Mouse (Mus musculus) erythroid progenitor cell, adult 5-6 weeks (primary cell): ENCODE measurements around the gene Agbl1. TPM values are rescaled to one million over a fixed set of nuclear protein-coding genes. Genes with fewer than 3 reads are reported as not detected.
"Not testable (repeated sequence)": the region's sequence is repeated elsewhere in the genome, so short reads cannot be mapped to it uniquely, and the experiment has no call there.

Experiments used
- ATAC-seq: replicated peaks from 2 replicates; pipeline ENCODE4 v1.8.0; 2016; ENCODE audit warnings: moderate number of reproducible peaks, mild to moderate bottlenecking, moderate TSS enrichment, inconsistent platforms; ENCODE audit not compliant: poor library complexity, low FRiP score, severe bottlenecking
- total RNA-seq, 2 experiments: library from RNA; stranded (forward) in 1 of 2; stranded (reverse) in 1 of 2; fragments of 150-400 nt in 1 of 2; fragments of 186-747, 209-891 nt in 1 of 2; gene quantifications; 2 replicates each; pipeline versions ENCODE4 v1.2.3 to v1.2.4; 2015 to 2017; ENCODE audit warnings: low replicate concordance in 2 of 2

Agbl1 gene
- total RNA-seq, 2 experiments from 2014 or later, result 0.42 to 1.1 TPM

DNA sequence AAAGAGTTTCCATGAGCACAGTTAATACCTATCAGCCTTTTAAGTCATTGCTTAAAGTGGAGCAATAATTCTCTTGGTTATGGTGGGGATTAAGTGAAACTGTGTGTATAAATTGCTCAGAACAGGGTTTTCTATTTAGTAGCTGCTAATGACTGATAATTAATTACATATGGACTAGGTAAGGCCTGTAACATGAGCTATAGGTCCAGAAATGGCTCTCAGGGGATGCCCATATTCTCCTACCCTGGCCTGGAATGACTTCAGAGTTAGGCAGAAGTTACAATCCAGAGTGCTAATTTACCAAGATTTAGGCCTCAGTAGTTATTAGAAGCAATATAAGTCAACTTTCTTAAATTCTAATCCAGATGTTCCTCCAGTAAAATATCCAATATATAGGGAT, 317.6 kb downstream of the Agbl1 start:
- ATAC-seq, result no peak

DNA sequence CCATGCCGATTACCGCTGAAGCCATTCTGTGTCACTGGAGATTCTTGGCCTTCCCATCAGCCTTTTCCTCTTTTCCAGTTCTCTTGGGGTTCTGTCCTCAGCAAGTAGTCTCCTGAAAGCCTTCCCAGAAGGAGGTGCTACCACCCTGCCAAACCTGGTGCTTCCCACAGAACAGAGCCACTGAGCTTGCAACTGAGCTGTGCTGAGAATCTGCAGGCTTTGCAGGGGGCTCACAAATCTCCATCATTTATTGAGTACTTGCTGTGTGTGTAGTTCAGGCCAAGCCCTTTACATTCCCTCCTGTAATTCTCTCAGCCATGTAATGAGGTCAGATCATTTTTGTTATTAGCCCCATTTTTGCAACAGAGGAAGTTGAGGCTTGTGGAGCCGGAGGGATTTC, 322.2 kb downstream of the Agbl1 start:
- ATAC-seq, result no peak

DNA sequence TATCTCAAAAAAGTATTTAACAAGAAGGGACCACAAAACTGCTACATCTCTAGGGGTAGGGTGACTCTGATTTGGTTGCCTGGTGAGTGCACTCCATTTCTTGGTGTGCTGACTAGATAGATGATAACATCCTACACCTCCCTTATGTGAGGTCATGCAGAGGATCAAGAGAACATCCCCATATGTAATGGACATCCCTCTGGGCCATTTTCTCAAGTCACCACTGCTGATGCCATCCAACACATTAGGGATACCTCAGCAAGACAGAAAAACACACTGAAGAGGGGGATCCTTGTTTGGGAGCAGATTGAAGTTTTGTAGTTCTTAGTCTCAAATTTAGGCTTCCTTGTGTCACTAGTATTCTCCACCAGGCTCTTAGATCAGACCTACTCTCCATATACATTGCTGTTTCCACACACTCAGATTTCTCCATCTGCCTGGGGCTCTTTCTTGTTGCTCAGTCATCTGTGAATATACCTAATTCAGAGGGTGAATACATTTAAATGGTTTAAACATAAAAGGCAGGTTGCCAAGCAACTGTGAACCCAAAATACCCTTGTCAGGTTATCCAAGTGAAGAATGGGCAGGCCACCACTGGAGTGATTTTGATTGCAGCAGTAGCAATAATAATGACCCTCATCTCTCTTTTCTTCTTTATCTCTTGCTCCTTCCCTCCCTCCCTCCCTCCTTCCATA, 331.0 kb downstream of the Agbl1 start:
- no peak for ATAC-seq

DNA sequence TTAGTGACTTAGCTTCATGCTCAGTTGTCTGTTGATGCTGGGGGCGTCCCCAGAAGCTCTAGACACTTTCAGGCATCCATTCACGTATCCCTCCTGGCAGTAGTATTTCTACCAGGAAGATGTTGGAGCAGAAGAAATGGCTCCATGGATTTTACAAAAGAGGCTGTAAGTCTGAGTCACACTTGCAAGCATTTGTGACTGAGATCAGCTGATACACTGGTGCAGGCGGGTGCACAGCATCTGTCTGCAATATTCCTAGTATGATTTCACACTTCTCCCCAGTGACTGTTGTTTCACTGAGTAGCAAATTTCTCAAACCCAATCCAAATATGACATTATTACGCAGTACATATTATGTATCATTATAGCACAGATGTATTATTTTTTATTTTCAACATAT, 332.8 kb downstream of the Agbl1 start:
- no peak for ATAC-seq

GRCm38 (mm10) chr7:76594566-76595079, 364.9 kb downstream of the Agbl1 start:
- no peak for ATAC-seq

DNA sequence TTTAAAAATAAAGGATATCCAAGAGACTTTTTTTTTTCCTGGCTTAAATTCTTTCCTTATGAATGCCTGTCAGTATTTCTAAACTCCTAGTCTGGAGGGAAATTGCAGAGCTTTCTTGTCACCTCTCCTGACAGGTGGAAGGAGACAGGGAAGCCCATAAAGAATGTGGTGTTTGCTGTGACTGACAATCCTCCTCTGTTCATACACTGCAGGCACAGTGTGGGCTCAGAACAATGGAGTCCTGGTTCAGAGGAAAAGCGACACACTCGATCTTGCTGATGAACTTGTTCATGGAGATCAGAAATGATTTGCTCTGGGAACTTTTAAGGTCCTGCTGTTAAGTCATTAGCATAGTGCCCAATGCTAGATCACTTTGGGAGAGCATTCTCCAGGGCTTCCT, 368.1 kb downstream of the Agbl1 start:
- ATAC-seq, result no peak

DNA sequence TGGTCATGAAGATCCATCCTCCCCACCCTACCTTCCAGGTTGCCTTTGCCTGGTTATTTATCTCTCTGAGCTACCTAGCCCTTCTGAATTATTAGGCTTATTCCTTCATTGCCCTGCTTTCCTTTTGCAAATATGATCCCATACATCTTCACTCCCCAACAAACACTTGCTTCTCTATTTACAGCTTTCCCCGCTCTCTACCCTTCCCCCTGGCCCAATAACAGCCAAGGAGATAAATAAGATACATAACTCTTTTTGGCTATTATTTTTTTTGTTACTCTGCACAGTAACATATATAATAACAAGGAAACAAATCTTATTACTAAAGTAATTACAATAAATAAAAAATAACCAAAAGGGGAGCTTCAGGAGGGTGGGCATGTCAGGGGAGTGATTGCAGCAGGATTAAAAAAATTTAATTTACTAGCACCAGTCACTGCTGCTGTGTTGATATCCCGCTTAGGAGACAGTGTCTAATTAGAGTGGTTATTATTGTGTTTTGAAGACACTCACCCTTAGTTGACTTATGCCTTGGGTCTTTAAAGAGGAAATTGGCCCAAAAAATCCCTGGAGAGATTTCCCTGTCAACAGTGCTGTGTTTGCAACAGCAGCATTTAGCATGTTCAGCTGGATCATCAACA, 370.5 kb downstream of the Agbl1 start:
- ATAC-seq, result no peak

- ATAC-seq, result no peak
Observed at GRCm38 (mm10) chr7:76629528-76629927, 399.8 kb downstream of the Agbl1 start.

DNA sequence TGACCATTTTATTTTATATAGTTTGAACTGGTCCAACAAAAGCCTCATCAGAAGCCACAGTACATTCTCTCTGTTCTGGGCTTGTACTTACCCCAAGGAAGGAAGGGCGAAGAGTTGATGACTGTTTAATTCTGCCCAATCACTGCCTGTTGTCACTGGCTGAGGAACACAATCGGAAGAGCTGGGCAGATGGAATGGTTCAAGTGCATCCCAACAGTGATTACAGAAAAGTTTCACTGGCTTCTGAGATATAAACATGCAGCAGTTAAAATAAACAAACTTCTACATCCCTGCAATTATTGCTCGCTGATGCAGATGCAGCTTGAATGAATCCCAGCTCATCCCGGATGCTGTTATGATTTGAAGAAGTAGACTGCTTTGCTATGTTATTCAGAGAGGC, 421.3 kb downstream of the Agbl1 start:
- no peak for ATAC-seq

DNA sequence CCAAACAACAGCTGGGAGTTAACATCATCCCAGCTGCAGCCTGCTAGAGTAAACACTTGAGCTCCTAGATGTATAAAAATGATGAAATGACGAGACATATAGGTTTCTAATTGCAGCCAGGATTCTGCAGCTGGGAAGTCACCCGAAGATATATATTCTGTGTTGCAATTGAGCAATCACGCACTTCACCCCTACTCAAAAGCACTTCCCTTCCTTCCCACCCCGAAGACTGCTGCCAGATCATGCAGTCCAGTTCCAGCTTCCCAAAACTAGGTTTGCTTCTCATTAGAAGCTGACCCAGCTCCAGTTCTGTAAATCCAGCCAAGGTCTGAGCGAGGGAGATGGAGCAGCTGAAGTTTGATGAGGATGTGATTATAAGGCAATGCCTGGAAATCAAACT, 431.4 kb downstream of the Agbl1 start:
- ATAC-seq, result no peak

GRCm38 (mm10) chr7:76674856-76675255, 445.2 kb downstream of the Agbl1 start:
- no peak for ATAC-seq

DNA sequence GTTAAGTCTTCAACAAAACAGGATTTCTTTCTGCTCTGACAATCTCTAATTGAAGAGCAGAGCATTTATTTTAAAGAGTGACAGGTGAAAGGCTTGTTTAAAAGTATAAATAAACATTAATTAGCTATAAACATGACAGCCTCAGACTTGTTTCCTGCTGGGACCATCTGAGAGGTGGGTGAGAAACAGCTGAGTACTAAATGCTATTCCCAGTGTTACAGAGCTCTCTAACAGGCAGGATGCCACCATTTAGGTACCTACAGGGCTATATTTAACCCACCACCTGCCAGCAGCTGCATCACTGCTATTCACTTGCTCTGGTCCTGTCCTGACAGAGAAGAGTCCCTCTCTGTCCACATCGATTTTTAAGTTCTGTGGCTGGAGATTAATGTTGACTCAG, 471.5 kb downstream of the Agbl1 start:
- no peak for ATAC-seq

GRCm38 (mm10) chr7:76732220-76732619, 502.5 kb downstream of the Agbl1 start:
- ATAC-seq, result not testable (repeated sequence)

DNA sequence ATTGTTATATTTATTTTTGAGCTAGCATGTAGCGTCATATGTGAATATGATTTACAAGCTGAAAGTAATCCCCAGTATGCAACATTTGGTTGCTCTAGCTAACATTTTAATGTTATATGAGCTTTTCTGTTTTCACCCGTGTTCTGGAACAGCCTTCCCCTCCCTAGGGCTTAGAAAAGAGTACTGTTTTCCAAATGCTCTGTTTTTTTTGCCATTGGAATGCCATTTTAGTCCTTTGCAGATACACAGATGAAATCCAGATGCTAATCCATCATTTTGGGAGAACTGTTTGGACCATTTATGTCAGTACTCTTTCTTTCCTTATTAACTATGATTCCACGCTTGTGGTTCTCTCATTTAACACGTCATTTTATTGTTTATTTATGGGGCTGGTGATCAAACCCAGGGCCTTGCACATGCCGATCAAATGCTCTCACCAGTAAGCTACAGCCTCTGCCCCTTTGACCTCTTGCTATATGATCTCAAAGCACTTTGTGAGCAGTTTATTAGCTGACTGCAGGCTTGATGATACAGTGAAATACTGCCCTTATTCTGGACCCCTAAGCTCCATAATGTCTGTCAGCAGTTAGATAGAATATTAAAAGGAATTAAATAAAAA, 547.7 kb downstream of the Agbl1 start:
- ATAC-seq, result no peak

- ATAC-seq, result no peak
Observed at GRCm38 (mm10) chr7:76780446-76780845, 550.8 kb downstream of the Agbl1 start.

DNA sequence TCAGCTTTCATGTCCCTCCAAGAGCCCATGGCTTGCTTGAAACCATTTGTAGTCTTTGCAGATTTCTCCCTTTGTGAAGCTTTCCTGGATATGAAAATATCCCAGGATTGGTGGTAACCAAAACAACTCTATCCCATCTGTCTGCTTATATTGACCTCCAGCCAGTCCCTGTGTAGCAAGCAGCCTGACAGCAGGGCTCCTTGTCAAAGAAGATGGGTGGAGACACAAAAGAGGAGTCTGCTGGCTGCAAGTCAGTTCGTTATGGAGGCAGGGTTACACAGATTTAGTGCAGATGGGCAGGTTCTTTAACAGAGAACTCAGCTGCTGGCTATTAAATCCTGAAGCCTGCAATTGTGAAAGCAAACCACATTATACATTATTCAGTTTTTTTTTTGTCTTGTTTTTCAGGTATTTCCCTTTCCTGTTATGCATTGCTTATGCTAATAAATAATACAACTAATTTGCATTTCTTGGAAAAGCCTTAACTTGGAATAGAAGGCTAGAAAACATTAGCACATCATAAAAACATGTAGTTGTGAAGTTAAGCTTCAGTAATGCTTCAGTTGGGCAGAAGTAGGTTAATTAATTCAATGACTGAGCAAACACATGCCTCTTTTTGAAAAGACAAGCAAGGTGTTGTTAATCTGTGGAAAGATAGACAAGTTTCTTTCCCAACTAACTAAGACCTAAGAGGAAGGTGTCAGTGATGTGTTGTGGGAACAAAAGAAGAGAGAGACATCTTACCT, 559.0 kb downstream of the Agbl1 start:
- ATAC-seq, result no peak

- no peak for ATAC-seq
Observed at GRCm38 (mm10) chr7:76790041-76790440, 560.4 kb downstream of the Agbl1 start.

GRCm38 (mm10) chr7:76791247-76791646, 561.6 kb downstream of the Agbl1 start:
- no peak for ATAC-seq

DNA sequence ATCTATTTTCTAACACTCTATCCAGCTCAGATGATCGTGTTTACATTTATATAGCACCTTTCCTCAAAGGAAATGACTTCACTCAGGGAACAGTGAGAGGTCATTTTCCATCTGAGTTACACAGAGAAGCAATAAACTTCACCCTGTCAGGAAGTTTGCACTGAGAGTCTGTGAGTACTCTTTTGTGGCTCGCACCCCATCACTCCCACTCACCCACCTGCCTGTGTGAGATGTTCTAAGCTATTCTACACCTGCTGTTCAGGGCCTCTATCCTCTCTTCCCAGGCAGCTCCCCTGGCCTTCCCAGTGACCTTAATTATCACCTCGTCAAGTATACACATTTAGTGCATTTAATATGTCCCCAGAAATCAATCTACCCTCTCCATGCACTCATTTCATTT, 580.3 kb downstream of the Agbl1 start:
- no peak for ATAC-seq

GRCm38 (mm10) chr7:76820571-76820970, 590.9 kb downstream of the Agbl1 start:
- no peak for ATAC-seq
